Mouse (Mus musculus): ENCODE data around the gene Cyfip1.

Gene Cyfip1

GRCm38 (mm10) chr7:55957916-55958315 is 116.4 kb downstream of the Cyfip1 start:
- DNase-seq = no peak

- DNase-seq = no peak
Measured at GRCm38 (mm10) chr7:55959801-55960200, 118.3 kb downstream of the Cyfip1 start.

- DNase-seq = no peak
Measured at GRCm38 (mm10) chr7:55960506-55960905, 119.0 kb downstream of the Cyfip1 start.

- peak; percentile 94 for DNase-seq
Measured at GRCm38 (mm10) chr7:55962004-55962908, 120.7 kb downstream of the Cyfip1 start, which contains the start of gene Nipa2. Gene Nipa2 (minus strand): TSS chr7:55962476.

GRCm38 (mm10) chr7:55966866-55967460 is 125.4 kb downstream of the Cyfip1 start:
- peak; percentile 7 for DNase-seq

- no peak for DNase-seq
Measured at GRCm38 (mm10) chr7:55968258-55968901, 126.8 kb downstream of the Cyfip1 start.

- no peak for DNase-seq
Measured at GRCm38 (mm10) chr7:55969415-55969814, 127.9 kb downstream of the Cyfip1 start.

- no peak for DNase-seq
Measured at GRCm38 (mm10) chr7:55974429-55974828, 132.9 kb downstream of the Cyfip1 start.

GRCm38 (mm10) chr7:55981511-55981910 is 140.0 kb downstream of the Cyfip1 start:
- no peak for DNase-seq
